Mouse (Mus musculus) ES-E14 (cell line): ENCODE data around the gene Snrpd2.

ENCODE experiments used
- CHD2 ChIP-seq: IDR thresholded peaks from 2 replicates; pipeline ENCODE4 v1.6.1; 2014; ENCODE audit warnings: mild to moderate bottlenecking, low read depth, low read length, inconsistent platforms
- ZNF384 ChIP-seq: IDR thresholded peaks from 2 replicates; pipeline ENCODE4 v1.6.1; 2012; ENCODE audit warnings: low read depth, low read length, inconsistent platforms

DNA sequence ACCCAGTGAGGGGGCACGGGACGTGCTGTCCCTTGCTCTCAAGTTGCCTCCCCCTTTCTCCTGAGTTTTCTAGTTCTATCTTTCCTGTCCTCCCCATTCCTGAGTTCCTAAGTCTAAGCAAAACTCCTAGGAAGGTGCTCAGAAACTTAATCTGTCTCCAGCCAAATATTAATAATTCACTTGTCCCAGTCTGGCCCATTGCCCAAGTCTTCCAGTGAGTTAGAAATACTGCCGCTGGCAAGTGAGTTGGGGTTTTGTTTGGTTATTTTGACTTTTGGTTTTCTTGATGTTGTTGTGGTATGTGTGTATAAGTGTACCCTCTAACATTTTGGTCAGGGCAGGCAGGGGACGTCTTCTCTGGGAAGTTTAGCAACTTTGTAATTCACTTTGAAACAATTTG, 27.8 kb upstream of the Snrpd2 start:
- no peak for TF ChIP-seq ZNF384
- no peak for TF ChIP-seq CHD2
